Mouse (Mus musculus) bone marrow, adult 2 months (tissue): ENCODE measurements around the gene Atf6b.

Experiments used
- CTCF ChIP-seq: fragments of 200-500 bp; IDR thresholded peaks from 2 replicates; pipeline ENCODE4 v1.5.1; 2011; ENCODE audit warnings: low read length, control low read depth; ENCODE audit not compliant: control insufficient read depth, insufficient read depth
- POLR2A ChIP-seq: fragments of 200-500 bp; IDR thresholded peaks from 2 replicates; pipeline ENCODE4 v1.6.1; 2011; ENCODE audit warnings: low read depth, mild to moderate bottlenecking, control low read depth, low read length, borderline replicate concordance; ENCODE audit not compliant: control insufficient read depth

DNA sequence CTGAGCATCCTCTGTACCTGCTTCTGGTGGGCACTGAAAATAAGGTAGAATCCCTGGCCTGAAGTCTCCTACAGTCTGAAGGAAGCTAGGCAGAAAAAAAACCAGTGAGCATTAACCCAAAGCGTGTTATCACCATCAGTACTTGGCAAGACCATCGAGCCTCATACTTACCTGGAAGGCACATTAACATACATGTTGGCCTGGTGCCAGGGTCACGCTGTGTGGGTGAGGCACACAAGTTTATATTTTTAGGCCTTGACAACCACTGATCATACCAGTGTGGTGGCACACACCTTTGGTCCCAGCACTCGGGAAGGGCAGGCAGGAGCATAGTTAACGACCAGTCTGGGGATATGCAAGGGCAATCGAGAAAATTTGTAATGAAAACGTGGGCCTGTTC, 38.9 kb upstream of the Atf6b start:
- TF ChIP-seq POLR2A (no peak), CTCF (no peak)
